Mouse (Mus musculus) kidney, postnatal 0 days (tissue): ENCODE data around the gene B3galnt1. TPM values are rescaled to one million over a fixed set of nuclear protein-coding genes. Genes with fewer than 3 reads are reported as not detected.

Experiments
- ATAC-seq: fragments of 200-750 bp; cut with Nextera tagmentation; replicated peaks from 2 replicates; pipeline ENCODE4 v1.8.0; 2017; ENCODE audit warnings: low read depth, moderate number of reproducible peaks, moderate TSS enrichment, moderate library complexity; ENCODE audit not compliant: low FRiP score
- DNase-seq: peaks from one replicate; pipeline ENCODE4 v3.0.0-alpha.2; 2016; ENCODE audit warnings: low spot score
- H3K27ac ChIP-seq: fragments of 300-500 bp; sonication (generic); 2 replicates; pipeline ENCODE4 v1.5.1; 2014; ENCODE audit warnings: mild to moderate bottlenecking
- H3K27me3 ChIP-seq: fragments of 300-500 bp; sonication (generic); 2 replicates; pipeline ENCODE4 v1.6.1; 2014; ENCODE audit warnings: low read length, mixed read lengths; ENCODE audit not compliant: insufficient read depth
- H3K36me3 ChIP-seq: fragments of 300-500 bp; sonication (generic); 2 replicates; pipeline ENCODE4 v1.6.1; 2014; ENCODE audit warnings: low read length, mixed read lengths; ENCODE audit not compliant: insufficient read depth
- H3K4me1 ChIP-seq: fragments of 300-500 bp; sonication (generic); replicated peaks from 2 replicates; pipeline ENCODE4 v1.6.1; 2014; ENCODE audit warnings: antibody characterized with exemption, low read length, mixed read lengths; ENCODE audit not compliant: insufficient read depth
- H3K4me2 ChIP-seq: fragments of 300-500 bp; sonication (generic); 2 replicates; pipeline ENCODE4 v1.6.1; 2014; ENCODE audit warnings: mild to moderate bottlenecking, low read length, moderate library complexity, mixed read lengths
- H3K4me3 ChIP-seq: fragments of 300-500 bp; sonication (generic); replicated peaks from 2 replicates; pipeline ENCODE4 v1.5.1; 2014; ENCODE audit warnings: low read depth, low read length
- H3K9ac ChIP-seq: fragments of 300-500 bp; sonication (generic); 2 replicates; pipeline ENCODE4 v1.6.1; 2014; ENCODE audit warnings: low read depth, low read length
- H3K9me3 ChIP-seq: fragments of 300-500 bp; sonication (generic); replicated peaks from 2 replicates; pipeline ENCODE4 v1.6.1; 2016; ENCODE audit warnings: low read length, inconsistent platforms, mixed read lengths
- CTCF ChIP-seq: IDR thresholded peaks from 2 replicates; pipeline ENCODE4 v1.5.1; 2016; ENCODE audit warnings: antibody characterized with exemption, low read depth, mild to moderate bottlenecking, moderate library complexity
- WGBS: fragments of 180-500 bp; shearing (Covaris S2); extraction: QIAGEN DNeasy Blood & Tissue Kit; methylation state at CpG from one replicate; pipeline ENCODE4 v1.1.7; 2014; 5-methylcytosine and 5-hydroxymethylcytosine counted together
- polyA plus RNA-seq: library from polyadenylated mRNA; unstranded; fragments of >200 nt; fragmentation: Nextera tagmentation; extraction: Ambion mirVana; gene quantifications from 2 replicates; pipeline ENCODE4 v1.2.1, GENCODE M21; 2015

Gene B3galnt1
- polyA plus RNA-seq, 1 experiment from 2014 or later: 31.4 TPM

DNA sequence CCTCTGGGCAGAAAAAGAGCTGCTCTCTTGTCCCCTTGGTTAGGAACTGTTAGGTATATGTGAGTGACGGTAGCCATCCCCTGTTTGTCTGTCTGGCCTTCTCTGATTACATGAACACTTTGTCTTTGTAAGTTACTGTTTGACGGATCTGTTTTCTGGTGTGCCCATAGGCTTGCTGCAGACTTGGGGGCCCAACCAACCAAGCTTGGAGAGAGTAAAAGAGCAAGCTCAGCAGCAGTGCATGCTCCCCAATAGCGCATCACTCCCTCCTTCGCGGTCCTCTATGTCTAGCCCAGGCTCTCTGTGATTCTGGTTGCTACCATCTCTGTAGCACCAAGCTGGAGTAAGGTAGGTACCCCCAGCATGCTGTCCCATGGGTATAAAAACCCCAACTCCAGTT lies 9.1 kb upstream of the B3galnt1 start:
- no peak overlapping the region for H3K4me3 ChIP-seq
- H3K9me3 ChIP-seq: no peaks in the 10 kb centered on the region
- DNase-seq (no peak), ATAC-seq (0 out of 2 replicates have a peak, but pooled peaks have one; percentile 5)
- no peaks in the 10 kb centered on the region for H3K4me1 ChIP-seq
- H3K4me2 ChIP-seq: no peak overlapping the region
- 76% methylated on average over 5 of the region's 5 CpGs for WGBS
- TF ChIP-seq CTCF: no peak
- H3K27me3 ChIP-seq: no peaks in the 10 kb centered on the region
- no peaks in the 10 kb centered on the region for H3K36me3 ChIP-seq
- H3K27ac ChIP-seq: 0 out of 2 replicates have a peak overlapping the region, but pooled peaks have one; percentile 57
- no peak overlapping the region for H3K9ac ChIP-seq

DNA sequence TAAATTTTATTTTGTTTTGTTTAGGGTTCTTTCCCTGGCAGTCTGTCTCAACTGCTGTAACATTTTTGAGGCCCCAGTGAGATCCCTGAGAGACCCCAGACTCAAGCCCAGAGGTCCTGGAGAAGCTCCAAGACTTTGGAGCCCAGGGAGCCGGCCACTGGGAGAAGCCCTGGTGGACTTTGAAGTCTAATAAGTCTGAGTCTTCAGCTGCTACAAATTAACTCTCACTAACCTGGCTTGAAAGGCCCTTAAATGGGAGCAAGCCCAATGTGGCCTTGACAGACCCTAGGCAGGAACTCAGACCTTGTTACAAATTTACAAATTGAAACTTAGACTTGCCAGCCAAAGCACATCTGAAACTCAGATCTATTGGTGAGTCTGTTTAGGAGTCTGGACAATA lies 8.7 kb upstream of the B3galnt1 start:
- H3K36me3 ChIP-seq: no peaks in the 10 kb centered on the region
- WGBS: 32% methylated on average over 1 of the region's 1 CpGs
- no peaks in the 10 kb centered on the region for H3K9me3 ChIP-seq
- H3K9ac ChIP-seq: no peak overlapping the region
- no peaks in the 10 kb centered on the region for H3K4me1 ChIP-seq
- H3K27ac ChIP-seq: no peak overlapping the region
- no peak overlapping the region for H3K4me3 ChIP-seq
- TF ChIP-seq CTCF: no peak
- H3K4me2 ChIP-seq: no peak overlapping the region
- ATAC-seq (peak; percentile 74; the same call in 1 of the 2 replicates), DNase-seq (peak; percentile 19)
- no peaks in the 10 kb centered on the region for H3K27me3 ChIP-seq

DNA sequence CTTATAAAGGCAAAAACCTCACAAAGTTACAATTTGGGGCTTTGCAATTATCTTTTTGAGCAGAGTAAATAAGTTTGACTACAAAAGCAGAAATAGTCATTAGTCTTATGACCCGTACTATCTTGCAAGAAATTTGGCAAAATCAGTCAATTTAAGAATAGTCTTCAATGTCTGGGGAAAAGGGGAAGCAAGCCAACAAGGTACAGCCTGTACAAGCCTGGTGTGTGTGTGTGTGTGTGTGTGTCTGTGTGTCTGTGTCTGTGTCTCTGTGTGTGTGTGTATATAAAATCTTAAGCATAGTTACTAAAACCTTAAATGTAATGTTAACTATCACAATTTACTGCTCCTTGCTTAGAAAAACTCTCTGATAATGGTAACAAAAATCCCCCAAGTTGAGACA lies 8.2 kb upstream of the B3galnt1 start:
- Histone ChIP-seq H3K4me2 (no peak overlapping the region), H3K4me3 (no peak overlapping the region), H3K27ac (no peak overlapping the region), H3K9me3 (no peaks in the 10 kb centered on the region), H3K9ac (no peak overlapping the region), H3K36me3 (no peaks in the 10 kb centered on the region), H3K4me1 (no peaks in the 10 kb centered on the region), H3K27me3 (no peaks in the 10 kb centered on the region)
- TF ChIP-seq CTCF: no peak
- 78% methylated on average over 1 of the region's 1 CpGs for WGBS
- no peak for ATAC-seq
- no peak for DNase-seq

DNA sequence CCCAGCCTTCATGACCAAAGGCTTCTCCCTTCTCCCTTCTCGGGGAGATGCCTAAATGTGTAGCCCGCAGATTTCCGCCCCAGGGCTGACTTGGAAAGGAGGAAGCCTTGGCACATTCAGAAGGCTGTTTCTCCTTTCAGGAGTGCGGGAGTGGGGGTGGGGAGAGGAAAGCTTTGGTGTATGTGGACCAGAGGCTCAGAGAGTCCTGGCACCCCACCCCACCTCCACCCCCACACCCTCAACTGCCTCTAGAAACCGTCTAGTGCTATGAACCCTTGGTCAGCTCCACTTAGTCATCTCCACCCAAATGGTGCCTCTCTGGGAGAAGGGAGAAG lies 373 bp upstream of the B3galnt1 start:
- Histone ChIP-seq H3K4me1 (no peaks in the 10 kb centered on the region), H3K27me3 (no peaks in the 10 kb centered on the region), H3K9me3 (no peaks in the 10 kb centered on the region), H3K4me3 (peak overlapping the region; percentile 69), H3K4me2 (peak overlapping the region; percentile 95), H3K36me3 (no peaks in the 10 kb centered on the region), H3K9ac (peak overlapping the region; percentile 87), H3K27ac (no peak overlapping the region)
- ATAC-seq: no peak
- DNase-seq: no peak
- 8% methylated on average over 5 of the region's 5 CpGs for WGBS
- TF ChIP-seq CTCF: no peak

DNA sequence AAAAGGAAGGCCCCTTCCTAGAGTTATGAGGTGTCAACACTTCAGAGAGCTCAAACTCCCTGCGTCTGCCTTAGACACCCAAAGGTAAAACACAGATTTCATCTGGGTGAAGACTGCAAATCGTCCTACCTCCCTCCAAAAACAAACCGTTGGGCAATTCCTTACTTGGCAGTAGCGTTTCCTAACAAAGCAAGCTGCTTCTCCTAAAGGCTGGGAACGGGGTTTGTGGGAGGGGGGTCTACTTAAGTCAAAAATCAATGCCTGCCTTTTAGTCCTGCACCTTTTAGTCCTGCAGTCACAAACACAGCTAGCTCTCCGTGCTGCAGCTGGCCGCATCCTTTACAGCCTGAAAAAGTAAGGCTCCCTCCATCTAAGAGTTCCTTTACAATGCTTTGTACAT lies 944 bp downstream of the B3galnt1 start:
- Histone ChIP-seq H3K27ac (no peak overlapping the region), H3K9ac (peak overlapping the region; percentile 87), H3K4me3 (peak overlapping the region; percentile 69), H3K4me2 (peak overlapping the region; percentile 95), H3K36me3 (no peaks in the 10 kb centered on the region), H3K4me1 (no peaks in the 10 kb centered on the region), H3K27me3 (no peaks in the 10 kb centered on the region), H3K9me3 (no peaks in the 10 kb centered on the region)
- WGBS: 12% methylated on average over 7 of the region's 7 CpGs
- ATAC-seq (no peak), DNase-seq (no peak)
- no peak for TF ChIP-seq CTCF

DNA sequence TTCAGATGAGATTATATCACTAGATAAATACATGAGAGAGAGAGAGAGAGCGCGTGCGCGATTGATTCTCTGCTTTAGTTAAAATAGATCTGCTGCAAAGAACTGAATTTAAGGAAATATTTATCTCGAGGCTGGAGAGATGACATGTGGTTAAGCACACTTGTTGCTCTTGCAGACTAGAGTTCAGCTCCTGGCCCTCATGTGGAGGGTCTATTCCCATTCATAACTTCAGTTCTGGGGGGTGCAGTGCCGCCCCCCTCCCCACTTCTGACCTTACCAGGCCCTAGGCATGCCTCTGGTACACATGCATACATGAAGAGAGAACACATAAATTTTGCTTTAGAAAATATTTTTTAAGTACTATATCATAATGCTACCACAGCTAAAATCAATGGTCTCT lies 1.5 kb downstream of the B3galnt1 start:
- H3K4me3 ChIP-seq: no peak overlapping the region
- no peak for ATAC-seq
- no peak for TF ChIP-seq CTCF

DNA sequence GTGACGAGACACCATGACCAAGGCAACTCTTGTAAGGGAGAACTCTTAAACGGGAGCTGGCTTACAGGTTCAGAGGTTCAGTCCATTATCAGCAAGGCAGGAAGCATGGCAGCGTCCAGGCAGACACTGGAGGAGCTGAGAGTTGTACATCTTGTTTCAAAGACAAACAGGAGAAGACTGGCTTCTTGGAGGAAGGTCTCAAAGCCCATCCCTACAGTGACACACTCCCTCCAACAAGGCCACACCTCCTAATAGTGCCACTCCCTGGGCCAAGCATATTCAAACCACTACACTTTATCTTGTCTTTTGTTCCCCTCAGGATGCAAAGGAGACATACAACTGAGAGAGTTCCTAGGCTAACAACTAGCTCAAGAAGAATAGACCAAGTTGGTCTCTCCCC lies 2.6 kb downstream of the B3galnt1 start:
- DNase-seq: no peak
- H3K4me2 ChIP-seq: no peak overlapping the region
- no peak for TF ChIP-seq CTCF
- no peak overlapping the region for H3K27ac ChIP-seq
- no peak overlapping the region for H3K9ac ChIP-seq
- no peaks in the 10 kb centered on the region for H3K4me1 ChIP-seq
- H3K9me3 ChIP-seq: no peaks in the 10 kb centered on the region
- no peak for ATAC-seq
- no peaks in the 10 kb centered on the region for H3K27me3 ChIP-seq
- no peak overlapping the region for H3K4me3 ChIP-seq
- WGBS: 66% methylated on average over 3 of the region's 3 CpGs
- no peaks in the 10 kb centered on the region for H3K36me3 ChIP-seq

More for the DNA sequence above, 1.5 kb downstream of the B3galnt1 start:
- Histone ChIP-seq H3K36me3 (no peaks in the 10 kb centered on the region), H3K4me2 (peak overlapping the region; percentile 95; the same call in 1 of the 2 replicates), H3K4me1 (no peaks in the 10 kb centered on the region), H3K9me3 (no peaks in the 10 kb centered on the region), H3K9ac (no peak overlapping the region), H3K27me3 (no peaks in the 10 kb centered on the region), H3K27ac (no peak overlapping the region)
- WGBS: 89% methylated on average over 6 of the region's 6 CpGs
- DNase-seq: no peak
